Mouse (Mus musculus): ENCODE measurements at regions not wholly inside any gene's neighbourhood (a gene's known extent, or its start where the extent isn't known, plus 50 kb on each side); places are given as distances from the start of the nearest gene placed in this dataset.
A peak's percentile ranks its signal among the peaks of the same experiment; 100 is the strongest.
"Not testable (repeated sequence)": the region's sequence is repeated elsewhere in the genome, so short reads cannot be mapped to it uniquely, and the experiment has no call there.

- no peaks in the 10 kb centered on the region for H3K9me3 ChIP-seq (ENCODE audit: low read length)
- H3K9ac ChIP-seq (replicated peaks; ENCODE audit: low read length, poor library complexity, severe bottlenecking): no peak overlapping the region
- no peaks in the 10 kb centered on the region for H3K27me3 ChIP-seq (ENCODE audit: insufficient read depth, low read length)
- TF ChIP-seq CTCF (IDR thresholded peaks at IDR 0.05): no peak
- no peak for DNase-seq (ENCODE audit: low spot score)
- no peak for ATAC-seq (ENCODE audit: low FRiP score)
- H3K27ac ChIP-seq (ENCODE audit: low read depth, low read length): no peak overlapping the region
- H3K4me1 ChIP-seq (ENCODE audit: insufficient read depth, low read length): peaks cover 3% of the 10 kb centered on the region; the same call in 1 of the 2 replicates
- no peak overlapping the region for H3K4me2 ChIP-seq (ENCODE audit: low read depth, low read length, poor library complexity, severe bottlenecking)
- no peaks in the 10 kb centered on the region for H3K36me3 ChIP-seq (ENCODE audit: insufficient read depth, low read length)
- no peak overlapping the region for H3K4me3 ChIP-seq (ENCODE audit: low read depth, low read length)
- WGBS: 40% methylated on average over 10 of the region's 10 CpGs
These were observed 624.8 kb upstream of the BB014433 start for GRCm38 (mm10) chr8:15670722-15671121.

GRCm38 (mm10) chr8:15670298-15670697 lies 624.4 kb upstream of the BB014433 start:
- Histone ChIP-seq H3K9me3 (ENCODE audit: low read length) (no peaks in the 10 kb centered on the region), H3K4me3 (ENCODE audit: low read depth, low read length) (no peak overlapping the region), H3K4me1 (ENCODE audit: insufficient read depth, low read length) (peaks cover 3% of the 10 kb centered on the region; the same call in 1 of the 2 replicates), H3K36me3 (ENCODE audit: insufficient read depth, low read length) (no peaks in the 10 kb centered on the region), H3K27me3 (ENCODE audit: insufficient read depth, low read length) (no peaks in the 10 kb centered on the region), H3K4me2 (ENCODE audit: low read depth, low read length, poor library complexity, severe bottlenecking) (no peak overlapping the region), H3K27ac (ENCODE audit: low read depth, low read length) (no peak overlapping the region), H3K9ac (replicated peaks; ENCODE audit: low read length, poor library complexity, severe bottlenecking) (no peak overlapping the region)
- 61% methylated on average over 5 of the region's 5 CpGs for WGBS
- ATAC-seq (ENCODE audit: low FRiP score) (no peak), DNase-seq (ENCODE audit: low spot score) (no peak)
- TF ChIP-seq CTCF (IDR thresholded peaks at IDR 0.05): no peak

GRCm38 (mm10) chr8:15669515-15669914 lies 623.6 kb upstream of the BB014433 start:
- Histone ChIP-seq H3K27me3 (ENCODE audit: insufficient read depth, low read length) (no peaks in the 10 kb centered on the region), H3K36me3 (ENCODE audit: insufficient read depth, low read length) (no peaks in the 10 kb centered on the region), H3K9me3 (ENCODE audit: low read length) (no peaks in the 10 kb centered on the region), H3K4me3 (ENCODE audit: low read depth, low read length) (no peak overlapping the region), H3K4me2 (ENCODE audit: low read depth, low read length, poor library complexity, severe bottlenecking) (no peak overlapping the region), H3K9ac (replicated peaks; ENCODE audit: low read length, poor library complexity, severe bottlenecking) (no peak overlapping the region), H3K27ac (ENCODE audit: low read depth, low read length) (no peak overlapping the region), H3K4me1 (ENCODE audit: insufficient read depth, low read length) (peaks cover 3% of the 10 kb centered on the region; the same call in 1 of the 2 replicates)
- no peak for ATAC-seq (ENCODE audit: low FRiP score)
- DNase-seq (ENCODE audit: low spot score): no peak
- WGBS: 50% methylated on average over 3 of the region's 3 CpGs
- TF ChIP-seq CTCF (IDR thresholded peaks at IDR 0.05): no peak

- no peak overlapping the region for H3K4me2 ChIP-seq (ENCODE audit: low read depth, low read length, poor library complexity, severe bottlenecking)
- H3K9ac ChIP-seq (replicated peaks; ENCODE audit: low read length, poor library complexity, severe bottlenecking): no peak overlapping the region
- H3K4me1 ChIP-seq (ENCODE audit: insufficient read depth, low read length): no peaks in the 10 kb centered on the region
- no peak overlapping the region for H3K4me3 ChIP-seq (ENCODE audit: low read depth, low read length)
- ATAC-seq (ENCODE audit: low FRiP score) (no peak), DNase-seq (ENCODE audit: low spot score) (no peak)
- H3K27me3 ChIP-seq (ENCODE audit: insufficient read depth, low read length): no peaks in the 10 kb centered on the region
- H3K36me3 ChIP-seq (ENCODE audit: insufficient read depth, low read length): no peaks in the 10 kb centered on the region
- H3K9me3 ChIP-seq (ENCODE audit: low read length): no peaks in the 10 kb centered on the region
- no peak for TF ChIP-seq CTCF (IDR thresholded peaks at IDR 0.05)
- 62% methylated on average over 1 of the region's 1 CpGs for WGBS
- no peak overlapping the region for H3K27ac ChIP-seq (ENCODE audit: low read depth, low read length)
These were observed 614.7 kb upstream of the BB014433 start for GRCm38 (mm10) chr8:15660602-15661001.

GRCm38 (mm10) chr8:15634769-15635366 lies 589.0 kb upstream of the BB014433 start:
- Histone ChIP-seq H3K4me2 (ENCODE audit: low read depth, low read length, poor library complexity, severe bottlenecking) (no peak overlapping the region), H3K9ac (replicated peaks; ENCODE audit: low read length, poor library complexity, severe bottlenecking) (no peak overlapping the region), H3K4me1 (ENCODE audit: insufficient read depth, low read length) (no peaks in the 10 kb centered on the region), H3K27ac (ENCODE audit: low read depth, low read length) (no peak overlapping the region), H3K9me3 (ENCODE audit: low read length) (0 out of 2 replicates have a peak, but pooled peaks cover 5% of the 10 kb centered on the region), H3K4me3 (ENCODE audit: low read depth, low read length) (no peak overlapping the region), H3K36me3 (ENCODE audit: insufficient read depth, low read length) (no peaks in the 10 kb centered on the region), H3K27me3 (ENCODE audit: insufficient read depth, low read length) (no peaks in the 10 kb centered on the region)
- DNase-seq (ENCODE audit: low spot score) (peak; percentile 21), ATAC-seq (ENCODE audit: low FRiP score) (no peak)
- WGBS: 76% methylated on average over 4 of the region's 4 CpGs
- no peak for TF ChIP-seq CTCF (IDR thresholded peaks at IDR 0.05)

- H3K9me3 ChIP-seq (ENCODE audit: low read length): no peaks in the 10 kb centered on the region
- H3K36me3 ChIP-seq (ENCODE audit: insufficient read depth, low read length): no peaks in the 10 kb centered on the region
- H3K9ac ChIP-seq (replicated peaks; ENCODE audit: low read length, poor library complexity, severe bottlenecking): no peak overlapping the region
- H3K4me1 ChIP-seq (ENCODE audit: insufficient read depth, low read length): no peaks in the 10 kb centered on the region
- H3K27me3 ChIP-seq (ENCODE audit: insufficient read depth, low read length): no peaks in the 10 kb centered on the region
- no peak overlapping the region for H3K4me2 ChIP-seq (ENCODE audit: low read depth, low read length, poor library complexity, severe bottlenecking)
- TF ChIP-seq CTCF (IDR thresholded peaks at IDR 0.05): no peak
- DNase-seq (ENCODE audit: low spot score) (no peak), ATAC-seq (ENCODE audit: low FRiP score) (no peak)
- WGBS: 87% methylated on average over 2 of the region's 2 CpGs
- no peak overlapping the region for H3K27ac ChIP-seq (ENCODE audit: low read depth, low read length)
- H3K4me3 ChIP-seq (ENCODE audit: low read depth, low read length): no peak overlapping the region
These were observed 582.7 kb upstream of the BB014433 start for GRCm38 (mm10) chr8:15628584-15628983.

- not testable (repeated sequence) for H3K36me3 ChIP-seq (ENCODE audit: insufficient read depth, low read length); H3K4me3 ChIP-seq (ENCODE audit: low read depth, low read length); H3K27me3 ChIP-seq (ENCODE audit: insufficient read depth, low read length); H3K4me2 ChIP-seq (ENCODE audit: low read depth, low read length, poor library complexity, severe bottlenecking); DNase-seq (ENCODE audit: low spot score); H3K9ac ChIP-seq (replicated peaks; ENCODE audit: low read length, poor library complexity, severe bottlenecking); H3K27ac ChIP-seq (ENCODE audit: low read depth, low read length); H3K9me3 ChIP-seq (ENCODE audit: low read length); H3K4me1 ChIP-seq (ENCODE audit: insufficient read depth, low read length); ATAC-seq (ENCODE audit: low FRiP score)
- WGBS: 94% methylated on average over 30 of the region's 31 CpGs
These were observed 577.9 kb upstream of the BB014433 start for GRCm38 (mm10) chr8:15623602-15624392.

Measured in midbrain, postnatal 0 days (tissue).